Mouse (Mus musculus) cerebellum, adult 8-10 months (tissue): Measurements from ENCODE around the gene Tmem132d.
A peak's percentile ranks its signal among the peaks of the same experiment; 100 is the strongest.
"Not testable (repeated sequence)": the region's sequence is repeated elsewhere in the genome, so short reads cannot be mapped to it uniquely, and the experiment has no call there.

Source experiments
- DNase-seq: peaks from one replicate; pipeline ENCODE4 v3.0.0; 2022

Tmem132d gene

GRCm38 (mm10) chr5:127755594-127755993 lies 677.3 kb downstream of the Tmem132d start:
- no peak for DNase-seq

- no peak for DNase-seq
Measured at GRCm38 (mm10) chr5:127751262-127751975, 681.5 kb downstream of the Tmem132d start.

DNA sequence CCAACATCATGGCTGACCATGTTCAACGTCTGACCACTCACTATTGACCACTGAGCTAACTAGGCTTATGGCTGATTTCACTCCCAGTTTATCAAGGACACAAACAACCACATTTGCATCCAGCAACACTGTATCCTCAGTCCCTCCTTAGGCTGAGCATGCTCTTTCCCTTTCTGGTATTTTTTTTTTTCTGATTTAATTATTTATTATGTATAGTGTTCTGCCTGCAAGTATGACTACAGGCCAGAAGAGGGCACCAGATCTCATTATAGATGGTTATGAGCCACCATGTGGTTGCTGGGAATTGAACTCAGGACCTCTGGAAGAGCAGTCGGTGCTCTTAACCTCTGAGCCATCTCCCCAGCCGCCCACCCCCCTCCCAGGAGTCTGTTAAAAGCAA lies 683.3 kb downstream of the Tmem132d start:
- not testable (repeated sequence) for DNase-seq

GRCm38 (mm10) chr5:127741331-127741730 lies 691.5 kb downstream of the Tmem132d start:
- peak; percentile 1 for DNase-seq
